Mouse (Mus musculus) limb, embryonic 11.5 days (tissue): ENCODE measurements around the gene Gm1043. TPM values are rescaled to one million over a fixed set of nuclear protein-coding genes. Genes with fewer than 3 reads are reported as not detected.

Experiments used
- ATAC-seq: fragments of 200-750 bp; cut with Nextera tagmentation; 2 replicates; pipeline ENCODE4 v1.8.0; 2017; ENCODE audit warnings: low read depth; ENCODE audit not compliant: insufficient number of reproducible peaks, low FRiP score, low TSS enrichment
- DNase-seq: peaks from one replicate; pipeline ENCODE4 v3.0.0-alpha.2; 2015; ENCODE audit warnings: low spot score
- H3K27ac ChIP-seq: fragments of 300-500 bp; sonication (generic); replicated peaks from 2 replicates; pipeline ENCODE4 v1.5.1; 2014; ENCODE audit warnings: low read depth, mild to moderate bottlenecking, low read length
- H3K27me3 ChIP-seq: fragments of 300-500 bp; sonication (generic); 2 replicates; pipeline ENCODE4 v1.6.1; 2014; ENCODE audit warnings: mild to moderate bottlenecking, low read length, mixed read lengths; ENCODE audit not compliant: control insufficient read depth, insufficient read depth
- H3K36me3 ChIP-seq: fragments of 300-500 bp; sonication (generic); 2 replicates; pipeline ENCODE4 v1.6.1; 2014; ENCODE audit warnings: mild to moderate bottlenecking, low read length, moderate library complexity, mixed read lengths; ENCODE audit not compliant: control insufficient read depth, insufficient read depth
- H3K4me1 ChIP-seq: fragments of 300-500 bp; sonication (generic); 2 replicates; pipeline ENCODE4 v1.6.1; 2014; ENCODE audit warnings: low read length, mixed read lengths; ENCODE audit not compliant: control insufficient read depth, insufficient read depth
- H3K4me2 ChIP-seq: fragments of 300-500 bp; sonication (generic); 2 replicates; pipeline ENCODE4 v1.6.1; 2014; ENCODE audit warnings: low read depth, mild to moderate bottlenecking, moderate library complexity; ENCODE audit not compliant: severe bottlenecking
- H3K4me3 ChIP-seq: fragments of 300-500 bp; sonication (generic); 2 replicates; pipeline ENCODE4 v1.5.1; 2014; ENCODE audit warnings: low read depth, low read length
- H3K9ac ChIP-seq: fragments of 300-500 bp; sonication (generic); 2 replicates; pipeline ENCODE4 v1.6.1; 2014; ENCODE audit warnings: mild to moderate bottlenecking, low read length
- H3K9me3 ChIP-seq: fragments of 300-500 bp; sonication (generic); 2 replicates; pipeline ENCODE4 v1.6.1; 2016; ENCODE audit warnings: low read length; ENCODE audit not compliant: control insufficient read depth
- WGBS: fragments of 180-500 bp; shearing (Covaris S2); extraction: QIAGEN DNeasy Blood & Tissue Kit; methylation state at CpG from one replicate; pipeline ENCODE4 v1.1.7; 2014; 5-methylcytosine and 5-hydroxymethylcytosine counted together
- polyA plus RNA-seq: library from polyadenylated mRNA; unstranded; fragments of >200 nt; fragmentation: Nextera tagmentation; extraction: Ambion mirVana; gene quantifications from 2 replicates; pipeline ENCODE4 v1.2.1, GENCODE M21; 2014

Gm1043 gene
- polyA plus RNA-seq, 1 experiment from 2014 or later = not detected

- Histone ChIP-seq H3K27ac (no peak overlapping the region), H3K4me3 (no peak overlapping the region), H3K4me2 (no peak overlapping the region), H3K4me1 (peaks cover 3% of the 10 kb centered on the region; the same call in 1 of the 2 replicates), H3K36me3 (no peaks in the 10 kb centered on the region), H3K9me3 (no peaks in the 10 kb centered on the region), H3K27me3 (no peaks in the 10 kb centered on the region), H3K9ac (no peak overlapping the region)
- no peak for ATAC-seq
- 85% methylated on average over 1 of the region's 1 CpGs for WGBS
- DNase-seq = no peak
These were observed 140.5 kb downstream of the Gm1043 start for GRCm38 (mm10) chr5:37225708-37226107.

DNA sequence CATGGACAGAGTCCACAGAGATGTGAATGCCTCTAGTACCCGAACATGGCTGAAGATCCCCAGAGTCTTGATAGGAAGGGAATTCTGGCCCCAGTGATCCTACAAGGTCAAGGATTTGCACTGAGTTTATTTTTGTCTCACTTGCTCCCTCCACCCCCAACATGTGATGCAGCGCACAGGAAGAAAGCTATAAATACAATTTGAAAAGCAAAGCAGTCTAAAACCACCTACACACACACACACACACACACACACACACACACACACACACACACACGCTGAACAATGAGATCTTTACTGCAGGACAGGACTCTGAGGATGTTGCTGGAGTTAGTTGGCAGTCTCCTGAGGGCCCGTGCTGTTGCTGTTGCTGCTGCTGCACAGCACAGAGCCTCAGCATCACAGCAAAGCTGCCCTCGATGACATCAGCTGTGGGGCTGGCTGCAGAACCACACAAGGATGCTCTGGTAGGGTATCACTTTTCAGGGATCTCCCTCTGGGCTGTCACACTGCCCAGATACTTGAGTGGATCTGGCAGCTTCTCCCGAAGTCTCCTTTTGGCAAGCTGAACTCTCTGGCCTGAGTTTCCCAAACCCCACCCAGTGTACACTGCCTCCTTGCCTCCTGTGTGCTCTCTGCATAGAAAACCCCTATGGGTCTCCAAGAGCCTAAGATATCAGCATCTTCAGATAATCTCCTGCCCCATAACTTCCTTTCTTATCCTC lies 142.9 kb downstream of the Gm1043 start:
- H3K4me2 ChIP-seq = no peak overlapping the region
- WGBS = 69% methylated on average over 6 of the region's 6 CpGs

GRCm38 (mm10) chr5:37228894-37229293 lies 143.7 kb downstream of the Gm1043 start:
- Histone ChIP-seq H3K27ac (no peak overlapping the region), H3K27me3 (no peaks in the 10 kb centered on the region), H3K4me2 (no peak overlapping the region), H3K4me3 (no peak overlapping the region), H3K9me3 (no peaks in the 10 kb centered on the region), H3K4me1 (no peaks in the 10 kb centered on the region), H3K9ac (no peak overlapping the region), H3K36me3 (no peaks in the 10 kb centered on the region)
- WGBS = 67% methylated on average over 7 of the region's 7 CpGs
- DNase-seq (no peak), ATAC-seq (no peak)

More for the DNA sequence above, 142.9 kb downstream of the Gm1043 start:
- Histone ChIP-seq H3K27ac (no peak overlapping the region), H3K36me3 (no peaks in the 10 kb centered on the region), H3K9ac (no peak overlapping the region), H3K4me1 (no peaks in the 10 kb centered on the region), H3K9me3 (no peaks in the 10 kb centered on the region), H3K4me3 (no peak overlapping the region), H3K27me3 (no peaks in the 10 kb centered on the region)
- ATAC-seq (no peak), DNase-seq (no peak)

DNA sequence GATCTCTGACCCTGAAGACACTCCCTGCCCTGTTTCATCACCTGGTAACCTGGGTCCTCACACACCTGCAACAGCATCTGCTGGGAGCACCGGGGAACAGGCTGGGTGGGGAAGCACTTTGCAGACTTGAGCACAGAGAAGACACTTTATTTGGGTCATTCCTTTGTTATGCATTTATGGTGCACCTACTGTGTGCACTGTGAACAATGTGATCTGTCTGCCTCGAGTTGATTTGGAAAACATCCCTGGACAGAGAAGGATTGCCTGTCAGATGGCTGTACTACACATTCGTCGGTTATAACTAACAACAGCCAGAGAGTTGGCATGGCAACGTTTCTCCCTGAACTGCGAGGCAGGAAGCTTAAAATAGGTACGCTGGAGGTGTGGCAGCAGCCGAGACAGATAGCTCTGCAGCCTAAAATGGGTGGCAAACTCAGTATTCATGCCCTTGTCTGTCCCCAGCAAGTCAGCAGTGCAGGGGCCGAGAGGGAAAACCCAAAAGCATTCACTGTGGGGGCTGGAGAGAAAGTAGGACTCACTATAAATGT lies 147.9 kb downstream of the Gm1043 start:
- H3K9me3 ChIP-seq = no peaks in the 10 kb centered on the region
- 52% methylated on average over 9 of the region's 9 CpGs for WGBS
- H3K9ac ChIP-seq = no peak overlapping the region
- H3K27me3 ChIP-seq = no peaks in the 10 kb centered on the region
- no peaks in the 10 kb centered on the region for H3K4me1 ChIP-seq
- no peak overlapping the region for H3K4me3 ChIP-seq
- DNase-seq = no peak
- H3K36me3 ChIP-seq = no peaks in the 10 kb centered on the region
- H3K27ac ChIP-seq = no peak overlapping the region
- no peak for ATAC-seq
- no peak overlapping the region for H3K4me2 ChIP-seq

GRCm38 (mm10) chr5:37238654-37239053 lies 153.5 kb downstream of the Gm1043 start:
- 29% methylated on average over 2 of the region's 2 CpGs for WGBS
- no peak overlapping the region for H3K9ac ChIP-seq
- ATAC-seq (no peak), DNase-seq (no peak)
- H3K36me3 ChIP-seq = no peaks in the 10 kb centered on the region
- no peak overlapping the region for H3K27ac ChIP-seq
- no peak overlapping the region for H3K4me2 ChIP-seq
- H3K27me3 ChIP-seq = peaks cover 26% of the 10 kb centered on the region
- H3K4me1 ChIP-seq = peaks cover 13% of the 10 kb centered on the region
- H3K4me3 ChIP-seq = no peak overlapping the region
- H3K9me3 ChIP-seq = no peaks in the 10 kb centered on the region

DNA sequence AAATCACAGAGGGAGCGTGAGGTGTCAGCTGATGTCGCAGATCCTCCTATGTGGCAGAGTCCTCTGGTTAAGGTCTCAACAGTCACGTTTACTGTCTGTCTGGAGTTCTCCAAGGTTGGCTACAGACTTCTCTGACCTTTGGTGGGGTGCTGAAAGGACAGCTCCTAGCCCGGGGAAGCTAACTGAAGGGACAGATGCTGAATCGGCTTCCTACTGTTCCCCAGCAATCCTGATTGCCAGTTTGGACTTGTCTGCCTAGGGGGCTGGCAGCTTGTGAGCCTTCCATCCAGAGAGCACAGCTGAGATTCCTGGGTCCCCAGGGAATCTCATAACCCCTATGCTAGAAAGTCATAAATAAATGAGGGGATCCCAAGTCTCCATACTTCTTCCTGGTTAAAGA lies 155.4 kb downstream of the Gm1043 start:
- DNase-seq (peak; percentile 87), ATAC-seq (no peak)
- H3K27ac ChIP-seq = no peak overlapping the region
- no peak overlapping the region for H3K4me3 ChIP-seq
- H3K4me1 ChIP-seq = peaks cover 21% of the 10 kb centered on the region
- H3K36me3 ChIP-seq = no peaks in the 10 kb centered on the region
- no peak overlapping the region for H3K9ac ChIP-seq
- WGBS = 5% methylated on average over 5 of the region's 5 CpGs
- no peaks in the 10 kb centered on the region for H3K9me3 ChIP-seq
- H3K27me3 ChIP-seq = peaks cover 26% of the 10 kb centered on the region
- no peak overlapping the region for H3K4me2 ChIP-seq

DNA sequence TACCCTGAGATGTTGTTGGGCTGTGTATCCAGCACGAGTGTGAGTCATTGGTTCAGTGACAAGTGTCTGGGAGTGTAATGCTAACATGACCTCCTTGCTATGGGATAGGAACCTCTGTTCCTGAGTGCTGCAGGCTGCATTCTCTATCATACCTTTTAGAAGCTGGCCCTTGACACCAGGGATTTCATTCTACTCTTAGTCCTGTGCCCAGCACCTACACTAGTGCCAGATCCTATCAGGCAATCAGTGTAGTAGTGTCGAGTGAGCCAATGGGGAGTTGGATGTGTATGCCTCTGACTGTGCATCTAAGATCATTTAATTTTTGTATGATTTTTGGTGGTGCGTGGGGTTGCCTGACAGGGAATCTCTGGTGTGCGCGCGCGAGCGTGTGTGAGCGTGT lies 156.1 kb downstream of the Gm1043 start:
- Histone ChIP-seq H3K27me3 (peaks cover 29% of the 10 kb centered on the region), H3K4me3 (peak overlapping the region; percentile 34), H3K36me3 (no peaks in the 10 kb centered on the region), H3K9ac (no peak overlapping the region), H3K4me2 (peak overlapping the region; percentile 77; the same call in 1 of the 2 replicates), H3K27ac (no peak overlapping the region), H3K9me3 (no peaks in the 10 kb centered on the region), H3K4me1 (peaks cover 21% of the 10 kb centered on the region)
- DNase-seq = no peak
- WGBS = 13% methylated on average over 9 of the region's 9 CpGs
- ATAC-seq = no peak

GRCm38 (mm10) chr5:37241651-37242151 lies 156.5 kb downstream of the Gm1043 start, which contains the start of gene Crmp1:
Gene Crmp1, plus strand, starts transcription at chr5:37241940.
- H3K9ac ChIP-seq = no peak within 1 kb of the TSS
- H3K4me2 ChIP-seq = peak within 1 kb of the TSS; percentile 77
- H3K27me3 ChIP-seq = peaks cover 29% of the 10 kb centered on the region
- under 1% methylated on average over 55 of the region's 56 CpGs for WGBS
- peaks cover 21% of the 10 kb centered on the region for H3K4me1 ChIP-seq
- ATAC-seq (peak; percentile 65; the same call in 1 of the 2 replicates), DNase-seq (peak; percentile 89)
- H3K9me3 ChIP-seq = no peaks in the 10 kb centered on the region
- no peak within 1 kb of the TSS for H3K27ac ChIP-seq
- peak within 1 kb of the TSS; percentile 34 for H3K4me3 ChIP-seq
- H3K36me3 ChIP-seq = no peaks in the 10 kb centered on the region
